Mouse (Mus musculus): Measurements from ENCODE around the gene Galp. TPM values are rescaled to one million over a fixed set of nuclear protein-coding genes. Genes with fewer than 3 reads are reported as not detected.
A peak's percentile ranks its signal among the peaks of the same experiment; 100 is the strongest.

The Galp gene
- polyA plus RNA-seq, 1 experiment from 2014 or later, result not detected

DNA sequence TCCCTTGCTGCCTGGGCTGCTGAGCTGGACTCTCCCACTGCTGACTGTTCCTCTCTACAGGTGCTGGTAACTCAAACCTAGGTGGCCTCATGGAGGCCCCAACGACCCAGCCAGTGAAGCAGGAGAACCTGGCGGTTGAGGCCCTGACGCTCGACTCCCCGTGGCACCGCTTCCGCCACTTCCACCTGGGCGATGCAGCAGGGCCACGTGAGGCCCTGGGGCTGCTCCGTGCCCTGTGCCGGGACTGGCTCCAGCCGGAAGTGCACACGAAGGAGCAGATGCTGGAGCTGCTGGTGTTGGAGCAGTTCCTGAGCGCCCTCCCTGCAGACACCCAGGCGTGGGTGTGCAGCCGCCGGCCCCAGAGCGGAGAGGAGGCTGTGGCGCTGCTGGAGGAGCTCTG, 13.1 kb upstream of the Galp start:
- ATAC-seq (replicated peaks; ENCODE audit: insufficient number of reproducible peaks, low FRiP score, low TSS enrichment, low read depth) (0 out of 2 replicates have a peak, but pooled peaks have one; percentile 22), DNase-seq (ENCODE audit: low spot score) (no peak)
- no peak overlapping the region for H3K9ac ChIP-seq (replicated peaks; ENCODE audit: low read length)
- no peak overlapping the region for H3K4me3 ChIP-seq (ENCODE audit: low read depth, low read length)
- H3K36me3 ChIP-seq (replicated peaks; ENCODE audit: control insufficient read depth, insufficient read depth, low read depth, low read length), result peaks cover 2% of the 10 kb centered on the region; the same call in 1 of the 2 replicates
- H3K4me2 ChIP-seq (ENCODE audit: low read depth, low read length), result no peak overlapping the region
- 94% methylated on average over 19 of the region's 19 CpGs for WGBS
- H3K9me3 ChIP-seq (replicated peaks; ENCODE audit: control insufficient read depth, low read length), result no peaks in the 10 kb centered on the region
- H3K4me1 ChIP-seq (ENCODE audit: control insufficient read depth, insufficient read depth, low read length), result no peaks in the 10 kb centered on the region
- no peak overlapping the region for H3K27ac ChIP-seq (replicated peaks; ENCODE audit: low read depth, low read length)
- H3K27me3 ChIP-seq (ENCODE audit: control insufficient read depth, insufficient read depth, low read length), result no peaks in the 10 kb centered on the region

DNA sequence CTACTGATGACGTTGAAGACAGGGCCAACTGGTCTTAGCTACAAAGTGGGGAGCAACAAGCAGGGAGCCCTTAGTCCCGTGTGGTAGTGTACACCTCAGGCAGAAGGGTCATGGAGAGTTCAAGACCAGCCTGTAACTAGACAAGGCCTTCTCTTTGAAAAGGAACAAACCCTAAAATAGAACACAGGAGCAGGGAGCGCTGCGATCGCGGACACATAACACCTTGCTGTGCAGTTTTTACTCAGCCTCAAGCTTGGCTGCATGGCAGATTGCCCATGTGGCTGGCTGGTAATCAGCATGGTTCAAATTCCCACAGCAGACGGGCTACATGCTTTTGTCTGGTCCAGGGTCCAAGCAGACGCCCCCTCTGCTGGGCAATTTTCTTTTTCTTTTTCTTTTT, 12.4 kb upstream of the Galp start:
- Histone ChIP-seq H3K27me3 (ENCODE audit: control insufficient read depth, insufficient read depth, low read length) (no peaks in the 10 kb centered on the region), H3K9ac (replicated peaks; ENCODE audit: low read length) (no peak overlapping the region), H3K4me1 (ENCODE audit: control insufficient read depth, insufficient read depth, low read length) (no peaks in the 10 kb centered on the region), H3K9me3 (replicated peaks; ENCODE audit: control insufficient read depth, low read length) (no peaks in the 10 kb centered on the region), H3K4me2 (ENCODE audit: low read depth, low read length) (no peak overlapping the region), H3K36me3 (replicated peaks; ENCODE audit: control insufficient read depth, insufficient read depth, low read depth, low read length) (peaks cover 2% of the 10 kb centered on the region; the same call in 1 of the 2 replicates), H3K4me3 (ENCODE audit: low read depth, low read length) (no peak overlapping the region), H3K27ac (replicated peaks; ENCODE audit: low read depth, low read length) (no peak overlapping the region)
- DNase-seq (ENCODE audit: low spot score) (no peak), ATAC-seq (replicated peaks; ENCODE audit: insufficient number of reproducible peaks, low FRiP score, low TSS enrichment, low read depth) (no peak)
- WGBS, result 87% methylated on average over 8 of the region's 8 CpGs

DNA sequence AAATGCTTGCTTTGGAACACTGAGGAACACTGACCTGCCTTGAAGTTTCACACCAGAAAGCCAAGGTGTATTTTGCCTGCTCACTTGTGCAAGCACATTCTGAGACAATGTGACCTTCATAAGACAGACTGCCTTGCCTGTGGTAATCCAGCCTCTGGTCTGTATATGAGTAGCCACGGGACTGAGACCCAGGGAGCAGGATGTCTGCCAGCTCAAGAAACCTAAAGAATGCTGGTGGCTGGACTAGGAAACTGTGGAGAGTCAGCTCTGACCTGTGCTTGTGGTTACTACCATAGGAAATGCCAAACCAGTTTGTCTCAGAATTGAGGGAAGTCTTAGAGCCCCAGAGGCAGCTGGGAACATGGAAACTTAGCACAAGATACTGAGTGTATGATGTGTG, 11.5 kb upstream of the Galp start:
- DNase-seq (ENCODE audit: low spot score), result no peak
- Histone ChIP-seq H3K4me2 (ENCODE audit: low read depth, low read length) (no peak overlapping the region), H3K27me3 (ENCODE audit: control insufficient read depth, insufficient read depth, low read length) (no peaks in the 10 kb centered on the region), H3K27ac (replicated peaks; ENCODE audit: low read depth, low read length) (no peak overlapping the region), H3K36me3 (replicated peaks; ENCODE audit: control insufficient read depth, insufficient read depth, low read depth, low read length) (peaks cover 4% of the 10 kb centered on the region), H3K9ac (replicated peaks; ENCODE audit: low read length) (no peak overlapping the region), H3K4me3 (ENCODE audit: low read depth, low read length) (no peak overlapping the region), H3K4me1 (ENCODE audit: control insufficient read depth, insufficient read depth, low read length) (no peaks in the 10 kb centered on the region), H3K9me3 (replicated peaks; ENCODE audit: control insufficient read depth, low read length) (no peaks in the 10 kb centered on the region)
- WGBS, result 64% methylated on average over 1 of the region's 1 CpGs
- no peak for ATAC-seq (replicated peaks; ENCODE audit: insufficient number of reproducible peaks, low FRiP score, low TSS enrichment, low read depth)

DNA sequence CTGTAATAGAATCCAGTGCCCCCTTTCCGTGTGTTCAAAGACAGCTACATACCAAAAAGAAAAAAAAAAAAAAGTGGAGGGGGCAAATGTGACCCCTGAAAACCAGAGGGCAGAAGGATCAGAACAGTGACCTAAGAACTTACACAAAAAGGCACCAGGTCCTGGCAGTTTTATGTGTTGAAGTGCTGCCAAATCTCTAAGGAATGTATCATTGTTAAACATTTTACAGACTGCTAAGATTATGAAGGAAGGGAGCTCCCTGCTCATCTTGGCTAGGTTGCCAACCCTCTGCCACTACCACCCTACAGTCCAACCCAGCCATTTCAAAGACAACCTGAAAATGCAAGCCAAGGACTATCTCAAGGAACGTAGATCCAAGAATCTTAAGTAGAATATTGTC, 10.7 kb upstream of the Galp start:
- Histone ChIP-seq H3K27me3 (ENCODE audit: control insufficient read depth, insufficient read depth, low read length) (no peaks in the 10 kb centered on the region), H3K4me3 (ENCODE audit: low read depth, low read length) (no peak overlapping the region), H3K4me1 (ENCODE audit: control insufficient read depth, insufficient read depth, low read length) (no peaks in the 10 kb centered on the region), H3K27ac (replicated peaks; ENCODE audit: low read depth, low read length) (no peak overlapping the region), H3K9me3 (replicated peaks; ENCODE audit: control insufficient read depth, low read length) (no peaks in the 10 kb centered on the region), H3K9ac (replicated peaks; ENCODE audit: low read length) (no peak overlapping the region), H3K36me3 (replicated peaks; ENCODE audit: control insufficient read depth, insufficient read depth, low read depth, low read length) (peaks cover 4% of the 10 kb centered on the region), H3K4me2 (ENCODE audit: low read depth, low read length) (no peak overlapping the region)
- DNase-seq (ENCODE audit: low spot score) (no peak), ATAC-seq (replicated peaks; ENCODE audit: insufficient number of reproducible peaks, low FRiP score, low TSS enrichment, low read depth) (no peak)
- WGBS, result 95% methylated on average over 2 of the region's 2 CpGs

DNA sequence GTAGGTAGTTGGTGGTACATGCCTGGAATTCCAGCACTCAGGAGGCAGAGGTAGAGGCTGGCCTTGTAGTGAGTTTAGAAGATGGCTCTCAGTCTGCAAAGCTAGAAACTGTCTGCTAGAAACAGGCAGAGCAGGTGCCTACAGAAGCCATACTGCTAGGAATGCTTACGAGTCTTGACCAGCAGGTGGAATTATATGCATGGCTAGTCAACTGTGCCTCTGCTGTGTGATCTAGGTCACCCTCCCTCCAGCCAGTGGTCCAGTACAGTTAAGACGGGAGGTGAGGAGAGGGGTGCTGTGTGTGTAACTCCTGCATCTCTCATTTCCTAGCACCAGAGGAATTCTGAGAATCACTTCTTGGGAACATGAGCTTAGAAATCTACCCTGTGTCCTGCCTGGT, 10.1 kb upstream of the Galp start:
- Histone ChIP-seq H3K9ac (replicated peaks; ENCODE audit: low read length) (no peak overlapping the region), H3K9me3 (replicated peaks; ENCODE audit: control insufficient read depth, low read length) (no peaks in the 10 kb centered on the region), H3K4me1 (ENCODE audit: control insufficient read depth, insufficient read depth, low read length) (no peaks in the 10 kb centered on the region), H3K27me3 (ENCODE audit: control insufficient read depth, insufficient read depth, low read length) (no peaks in the 10 kb centered on the region), H3K36me3 (replicated peaks; ENCODE audit: control insufficient read depth, insufficient read depth, low read depth, low read length) (peaks cover 4% of the 10 kb centered on the region), H3K4me3 (ENCODE audit: low read depth, low read length) (no peak overlapping the region), H3K27ac (replicated peaks; ENCODE audit: low read depth, low read length) (no peak overlapping the region), H3K4me2 (ENCODE audit: low read depth, low read length) (no peak overlapping the region)
- DNase-seq (ENCODE audit: low spot score), result no peak
- WGBS, result 89% methylated on average over 2 of the region's 2 CpGs
- ATAC-seq (replicated peaks; ENCODE audit: insufficient number of reproducible peaks, low FRiP score, low TSS enrichment, low read depth), result no peak

DNA sequence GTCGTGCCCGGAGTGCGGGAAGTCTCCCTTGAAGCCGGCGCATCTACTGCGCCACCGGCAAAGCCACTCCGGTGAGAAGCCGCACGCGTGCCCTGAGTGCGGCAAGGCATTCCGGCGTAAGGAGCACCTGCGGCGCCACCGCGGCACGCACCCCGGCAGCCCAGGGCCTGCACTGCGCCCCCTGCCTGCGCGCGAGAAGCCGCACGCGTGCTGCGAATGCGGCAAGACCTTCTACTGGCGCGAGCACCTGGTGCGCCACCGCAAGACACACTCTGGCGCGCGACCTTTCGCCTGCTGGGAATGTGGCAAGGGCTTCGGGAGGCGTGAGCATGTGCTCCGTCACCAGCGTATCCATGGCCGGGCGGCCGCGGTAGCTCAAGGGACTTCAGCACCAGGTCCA, 7.3 kb upstream of the Galp start:
- H3K36me3 ChIP-seq (replicated peaks; ENCODE audit: control insufficient read depth, insufficient read depth, low read depth, low read length), result peaks cover 4% of the 10 kb centered on the region
- no peaks in the 10 kb centered on the region for H3K27me3 ChIP-seq (ENCODE audit: control insufficient read depth, insufficient read depth, low read length)
- no peaks in the 10 kb centered on the region for H3K9me3 ChIP-seq (replicated peaks; ENCODE audit: control insufficient read depth, low read length)
- no peak overlapping the region for H3K4me2 ChIP-seq (ENCODE audit: low read depth, low read length)
- H3K4me3 ChIP-seq (ENCODE audit: low read depth, low read length), result no peak overlapping the region
- H3K27ac ChIP-seq (replicated peaks; ENCODE audit: low read depth, low read length), result no peak overlapping the region
- H3K4me1 ChIP-seq (ENCODE audit: control insufficient read depth, insufficient read depth, low read length), result no peaks in the 10 kb centered on the region
- ATAC-seq (replicated peaks; ENCODE audit: insufficient number of reproducible peaks, low FRiP score, low TSS enrichment, low read depth) (no peak), DNase-seq (ENCODE audit: low spot score) (no peak)
- WGBS, result 41% methylated on average over 40 of the region's 45 CpGs
- no peak overlapping the region for H3K9ac ChIP-seq (replicated peaks; ENCODE audit: low read length)

GRCm38 (mm10) chr7:6191376-6191775, 5.5 kb upstream of the Galp start:
- Histone ChIP-seq H3K9me3 (replicated peaks; ENCODE audit: control insufficient read depth, low read length) (no peaks in the 10 kb centered on the region), H3K4me1 (ENCODE audit: control insufficient read depth, insufficient read depth, low read length) (no peaks in the 10 kb centered on the region), H3K36me3 (replicated peaks; ENCODE audit: control insufficient read depth, insufficient read depth, low read depth, low read length) (peaks cover 4% of the 10 kb centered on the region), H3K9ac (replicated peaks; ENCODE audit: low read length) (no peak overlapping the region), H3K27ac (replicated peaks; ENCODE audit: low read depth, low read length) (no peak overlapping the region), H3K4me3 (ENCODE audit: low read depth, low read length) (no peak overlapping the region), H3K27me3 (ENCODE audit: control insufficient read depth, insufficient read depth, low read length) (no peaks in the 10 kb centered on the region), H3K4me2 (ENCODE audit: low read depth, low read length) (no peak overlapping the region)
- peak; percentile 77 for DNase-seq (ENCODE audit: low spot score)
- ATAC-seq (replicated peaks; ENCODE audit: insufficient number of reproducible peaks, low FRiP score, low TSS enrichment, low read depth), result no peak
- WGBS, result 36% methylated on average over 3 of the region's 3 CpGs

- Histone ChIP-seq H3K27ac (replicated peaks; ENCODE audit: low read depth, low read length) (no peak overlapping the region), H3K36me3 (replicated peaks; ENCODE audit: control insufficient read depth, insufficient read depth, low read depth, low read length) (peaks cover 2% of the 10 kb centered on the region), H3K4me2 (ENCODE audit: low read depth, low read length) (no peak overlapping the region), H3K4me3 (ENCODE audit: low read depth, low read length) (no peak overlapping the region), H3K27me3 (ENCODE audit: control insufficient read depth, insufficient read depth, low read length) (no peaks in the 10 kb centered on the region), H3K9me3 (replicated peaks; ENCODE audit: control insufficient read depth, low read length) (no peaks in the 10 kb centered on the region), H3K4me1 (ENCODE audit: control insufficient read depth, insufficient read depth, low read length) (no peaks in the 10 kb centered on the region), H3K9ac (replicated peaks; ENCODE audit: low read length) (no peak overlapping the region)
- peak; percentile 71 for DNase-seq (ENCODE audit: low spot score)
- WGBS, result 22% methylated on average over 5 of the region's 5 CpGs
- ATAC-seq (replicated peaks; ENCODE audit: insufficient number of reproducible peaks, low FRiP score, low TSS enrichment, low read depth), result peak; percentile 83
Measured at GRCm38 (mm10) chr7:6194129-6194528, 2.8 kb upstream of the Galp start.

All from embryonic facial prominence, embryonic 11.5 days (tissue).